Mouse (Mus musculus): ENCODE results near the gene Pde6g. TPM values are rescaled to one million over a fixed set of nuclear protein-coding genes. Genes with fewer than 3 reads are reported as not detected.

The Pde6g gene
- total and polyA plus RNA-seq, 2 experiments from 2014 or later: 0.18 to 0.33 TPM

GRCm38 (mm10) chr11:120444106-120444505, 9.2 kb downstream of the Pde6g start:
- TF ChIP-seq CTCF (IDR thresholded peaks at IDR 0.05; ENCODE audit: low read depth): no peak
- DNase-seq: no peak
- Histone ChIP-seq H3K4me3 (ENCODE audit: low read depth, low read length) (no peak overlapping the region), H3K4me1 (ENCODE audit: insufficient read depth) (no peaks in the 10 kb centered on the region), H3K9ac (no peak overlapping the region), H3K36me3 (ENCODE audit: insufficient read depth) (no peaks in the 10 kb centered on the region), H3K27me3 (ENCODE audit: insufficient read depth, low read length) (no peaks in the 10 kb centered on the region), H3K27ac (ENCODE audit: low read depth, low read length) (no peak overlapping the region), H3K9me3 (ENCODE audit: low read length) (no peaks in the 10 kb centered on the region), H3K4me2 (ENCODE audit: low read depth) (no peak overlapping the region)
- 74% methylated on average over 6 of the region's 6 CpGs for WGBS
- ATAC-seq: no peak

- DNase-seq (no peak), ATAC-seq (no peak)
- WGBS: 98% methylated on average over 3 of the region's 3 CpGs
- Histone ChIP-seq H3K4me3 (ENCODE audit: low read depth, low read length) (no peak overlapping the region), H3K9ac (no peak overlapping the region), H3K4me1 (ENCODE audit: insufficient read depth) (no peaks in the 10 kb centered on the region), H3K27me3 (ENCODE audit: insufficient read depth, low read length) (no peaks in the 10 kb centered on the region), H3K9me3 (ENCODE audit: low read length) (no peaks in the 10 kb centered on the region), H3K27ac (ENCODE audit: low read depth, low read length) (no peak overlapping the region), H3K36me3 (ENCODE audit: insufficient read depth) (no peaks in the 10 kb centered on the region), H3K4me2 (ENCODE audit: low read depth) (no peak overlapping the region)
- no peak for TF ChIP-seq CTCF (IDR thresholded peaks at IDR 0.05; ENCODE audit: low read depth)
Measured at GRCm38 (mm10) chr11:120442765-120443280, 10.5 kb downstream of the Pde6g start.

GRCm38 (mm10) chr11:120442344-120442743, 11.0 kb downstream of the Pde6g start, which contains the start of gene Tspan10:
Tspan10 (plus strand) TSS chr11:120442644.
- no peak for TF ChIP-seq CTCF (IDR thresholded peaks at IDR 0.05; ENCODE audit: low read depth)
- Histone ChIP-seq H3K9me3 (ENCODE audit: low read length) (no peaks in the 10 kb centered on the region), H3K4me3 (ENCODE audit: low read depth, low read length) (no peak within 1 kb of the TSS), H3K36me3 (ENCODE audit: insufficient read depth) (no peaks in the 10 kb centered on the region), H3K4me2 (ENCODE audit: low read depth) (no peak within 1 kb of the TSS), H3K4me1 (ENCODE audit: insufficient read depth) (no peaks in the 10 kb centered on the region), H3K27ac (ENCODE audit: low read depth, low read length) (no peak within 1 kb of the TSS), H3K27me3 (ENCODE audit: insufficient read depth, low read length) (no peaks in the 10 kb centered on the region), H3K9ac (no peak within 1 kb of the TSS)
- WGBS: 85% methylated on average over 3 of the region's 3 CpGs
- no peak for ATAC-seq
- no peak for DNase-seq

- Histone ChIP-seq H3K36me3 (ENCODE audit: insufficient read depth) (peaks cover 16% of the 10 kb centered on the region), H3K27me3 (ENCODE audit: insufficient read depth, low read length) (no peaks in the 10 kb centered on the region), H3K4me2 (ENCODE audit: low read depth) (peak overlapping the region; percentile 81), H3K27ac (ENCODE audit: low read depth, low read length) (no peak overlapping the region), H3K9ac (peak overlapping the region; percentile 90), H3K4me3 (ENCODE audit: low read depth, low read length) (peak overlapping the region; percentile 78), H3K4me1 (ENCODE audit: insufficient read depth) (peaks cover 10% of the 10 kb centered on the region; the same call in 1 of the 2 replicates), H3K9me3 (ENCODE audit: low read length) (no peaks in the 10 kb centered on the region)
- 28% methylated on average over 12 of the region's 12 CpGs for WGBS
- DNase-seq (no peak), ATAC-seq (no peak)
- TF ChIP-seq CTCF (IDR thresholded peaks at IDR 0.05; ENCODE audit: low read depth): no peak
Measured at GRCm38 (mm10) chr11:120437857-120438385, 15.4 kb downstream of the Pde6g start.

GRCm38 (mm10) chr11:120437152-120437856, 16.0 kb downstream of the Pde6g start, which contains the start of gene Nploc4:
Nploc4 (minus strand) TSS chr11:120437708.
- peak within 1 kb of the TSS; percentile 81 for H3K4me2 ChIP-seq (ENCODE audit: low read depth)
- 2% methylated on average over 65 of the region's 77 CpGs for WGBS
- H3K9ac ChIP-seq: peak within 1 kb of the TSS; percentile 90
- H3K4me1 ChIP-seq (ENCODE audit: insufficient read depth): peaks cover 10% of the 10 kb centered on the region; the same call in 1 of the 2 replicates
- DNase-seq: peak; percentile 89
- H3K36me3 ChIP-seq (ENCODE audit: insufficient read depth): peaks cover 22% of the 10 kb centered on the region
- H3K4me3 ChIP-seq (ENCODE audit: low read depth, low read length): peak within 1 kb of the TSS; percentile 78
- peak; percentile 95 for ATAC-seq
- H3K27me3 ChIP-seq (ENCODE audit: insufficient read depth, low read length): no peaks in the 10 kb centered on the region
- H3K9me3 ChIP-seq (ENCODE audit: low read length): no peaks in the 10 kb centered on the region
- no peak; the same call in 1 of the 2 replicates for TF ChIP-seq CTCF (IDR thresholded peaks at IDR 0.05; ENCODE audit: low read depth)
- H3K27ac ChIP-seq (ENCODE audit: low read depth, low read length): peak within 1 kb of the TSS; percentile 58; the same call in 1 of the 2 replicates

- DNase-seq: no peak
- H3K4me2 ChIP-seq (ENCODE audit: low read depth): no peak overlapping the region
- no peaks in the 10 kb centered on the region for H3K4me1 ChIP-seq (ENCODE audit: insufficient read depth)
- no peak for ATAC-seq
- H3K4me3 ChIP-seq (ENCODE audit: low read depth, low read length): no peak overlapping the region
- no peak for TF ChIP-seq CTCF (IDR thresholded peaks at IDR 0.05; ENCODE audit: low read depth)
- no peaks in the 10 kb centered on the region for H3K27me3 ChIP-seq (ENCODE audit: insufficient read depth, low read length)
- no peak overlapping the region for H3K27ac ChIP-seq (ENCODE audit: low read depth, low read length)
- peaks cover 65% of the 10 kb centered on the region for H3K36me3 ChIP-seq (ENCODE audit: insufficient read depth)
- H3K9ac ChIP-seq: no peak overlapping the region
- no peaks in the 10 kb centered on the region for H3K9me3 ChIP-seq (ENCODE audit: low read length)
- WGBS: 98% methylated on average over 3 of the region's 3 CpGs
Measured at GRCm38 (mm10) chr11:120426727-120427126, 26.6 kb downstream of the Pde6g start.
